Mouse (Mus musculus): ENCODE results near the gene Bdp1. TPM values are rescaled to one million over a fixed set of nuclear protein-coding genes. Genes with fewer than 3 reads are reported as not detected.

The Bdp1 gene
- 32.4 and 36.5 TPM in 2 replicates for polyA plus RNA-seq (2016; fragmentation: Nextera tagmentation; extraction: Ambion mirVana)

DNA sequence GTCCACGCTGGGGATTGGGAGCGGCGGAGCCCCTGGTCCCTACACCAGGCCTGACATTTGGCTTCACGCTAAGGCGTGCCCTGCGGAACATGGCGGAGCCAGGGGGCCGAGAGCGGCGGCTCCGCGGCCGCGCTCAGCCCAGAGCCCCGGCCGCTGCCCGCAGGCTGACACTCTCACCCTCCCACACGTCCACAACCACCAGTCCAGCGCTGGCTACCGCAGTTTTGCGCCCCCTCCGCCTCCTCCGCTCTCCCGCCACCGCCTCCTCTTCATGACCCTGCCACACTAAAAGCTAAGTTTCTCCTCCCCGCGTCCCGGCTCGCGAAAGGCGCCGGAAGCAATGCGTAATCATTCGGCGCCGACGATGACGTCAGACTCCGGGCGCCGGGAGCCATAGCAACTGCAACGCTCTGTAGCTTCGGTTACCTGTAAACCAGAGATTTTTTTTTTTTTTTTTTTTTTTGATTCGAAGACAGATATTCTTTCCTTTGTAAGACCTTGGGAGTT is at the start of gene Bdp1:
TSS of gene Bdp1 (minus strand) at position 323 of the 507 bp plus-strand sequence.
- Histone ChIP-seq H3K9me3 (replicated peaks) (no peaks in the 10 kb centered on the region), H3K36me3 (peaks cover 2% of the 10 kb centered on the region), H3K27ac (peak within 1 kb of the TSS; percentile 82), H3K27me3 (no peaks in the 10 kb centered on the region; the same call in none of the 2 replicates), H3K4me2 (replicated peaks) (peak within 1 kb of the TSS; percentile 62), H3K9ac (peak within 1 kb of the TSS; percentile 91), H3K4me3 (peak within 1 kb of the TSS; percentile 91), H3K4me1 (peaks cover 23% of the 10 kb centered on the region)
- WGBS: under 1% methylated on average over 44 of the region's 44 CpGs
- ATAC-seq (ENCODE audit: low FRiP score): peak; percentile 79

DNA sequence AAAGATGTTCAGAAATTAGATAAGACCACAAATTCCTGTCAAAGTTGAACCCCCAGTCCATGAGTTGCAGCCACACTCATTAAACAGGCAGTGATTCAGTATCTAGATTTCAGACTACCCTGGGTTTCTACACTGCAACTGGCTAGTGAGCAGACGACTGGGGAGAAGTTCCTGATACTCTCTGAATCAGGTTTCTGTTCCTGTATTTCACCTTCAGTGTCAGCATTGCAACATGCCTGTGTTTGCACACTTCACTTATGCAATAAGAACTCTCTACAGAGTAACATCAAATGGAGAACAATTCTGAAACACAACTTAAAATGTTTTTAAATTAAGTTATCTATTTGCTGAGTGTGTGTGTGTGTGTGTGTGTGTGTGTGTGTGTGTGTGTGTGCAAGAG is 48.8 kb upstream of the Bdp1 start:
- no peaks in the 10 kb centered on the region for H3K36me3 ChIP-seq
- H3K4me1 ChIP-seq: no peaks in the 10 kb centered on the region
- H3K9me3 ChIP-seq (replicated peaks): no peaks in the 10 kb centered on the region
- no peak for ATAC-seq (ENCODE audit: low FRiP score)
- WGBS: 69% methylated on average over 1 of the region's 1 CpGs
- no peak overlapping the region for H3K4me3 ChIP-seq
- no peak overlapping the region for H3K4me2 ChIP-seq (replicated peaks)
- H3K9ac ChIP-seq: no peak overlapping the region
- H3K27me3 ChIP-seq: no peaks in the 10 kb centered on the region
- H3K27ac ChIP-seq: no peak overlapping the region

DNA sequence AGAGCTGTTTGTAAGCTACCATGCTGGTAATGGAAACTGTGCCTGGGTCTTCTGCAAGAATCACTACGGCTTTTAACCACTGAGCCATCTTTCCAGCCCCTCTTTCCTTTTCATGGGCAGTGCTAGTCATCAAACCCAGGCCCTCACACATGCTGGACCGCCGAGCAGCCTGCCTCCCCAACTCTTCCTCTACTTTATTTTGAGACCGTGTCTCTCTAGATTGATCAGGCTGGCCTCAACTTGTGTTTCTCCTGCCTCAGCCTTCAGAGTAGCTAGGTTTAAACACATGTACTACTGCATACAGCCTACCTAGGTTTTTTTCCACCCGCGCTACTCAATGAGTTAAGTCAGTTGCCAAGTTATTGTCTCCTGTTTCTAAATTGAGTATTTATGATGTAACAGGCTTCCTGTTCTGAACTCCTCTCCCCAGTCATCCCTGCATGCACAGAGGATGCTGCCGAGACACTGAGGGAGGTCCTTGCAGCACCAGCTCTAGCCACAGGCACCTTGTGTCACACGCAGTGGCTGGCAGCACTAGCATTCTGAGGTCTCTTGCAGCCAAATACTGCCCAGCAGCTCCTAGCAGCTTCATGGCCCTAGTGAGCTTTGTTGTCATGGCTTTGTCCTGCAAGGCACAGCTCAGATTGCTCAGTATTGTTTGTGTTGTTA is 37.9 kb upstream of the Bdp1 start:
- no peaks in the 10 kb centered on the region for H3K9me3 ChIP-seq (replicated peaks)
- no peak overlapping the region for H3K4me3 ChIP-seq
- no peak overlapping the region for H3K9ac ChIP-seq
- H3K36me3 ChIP-seq: peaks cover 22% of the 10 kb centered on the region
- no peaks in the 10 kb centered on the region for H3K27me3 ChIP-seq
- H3K4me2 ChIP-seq (replicated peaks): no peak overlapping the region
- H3K4me1 ChIP-seq: no peaks in the 10 kb centered on the region
- 89% methylated on average over 8 of the region's 8 CpGs for WGBS
- no peak for ATAC-seq (ENCODE audit: low FRiP score)
- no peak overlapping the region for H3K27ac ChIP-seq

DNA sequence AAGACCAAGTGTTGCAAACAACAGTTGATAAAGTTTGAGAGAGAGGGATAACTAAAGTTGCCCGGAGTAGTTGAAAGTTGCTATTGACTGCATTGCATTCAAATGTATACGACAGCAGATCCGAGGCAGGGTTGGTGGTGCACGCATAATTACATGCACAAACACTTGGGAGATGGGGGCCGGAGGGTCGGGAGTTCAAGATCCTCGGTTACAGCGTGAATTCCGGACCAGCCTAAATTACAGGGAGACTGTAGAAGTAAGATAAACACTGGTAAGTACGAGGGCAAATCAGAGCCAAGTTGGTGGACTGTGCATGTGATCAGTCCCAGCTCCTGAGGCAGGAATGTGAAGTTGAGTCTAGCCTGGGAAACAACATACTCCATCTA is 21.4 kb upstream of the Bdp1 start:
- Histone ChIP-seq H3K9me3 (replicated peaks) (no peaks in the 10 kb centered on the region), H3K27me3 (no peaks in the 10 kb centered on the region), H3K9ac (peak overlapping the region; percentile 83), H3K4me3 (peak overlapping the region; percentile 97), H3K4me2 (replicated peaks) (peak overlapping the region; percentile 96), H3K36me3 (peaks cover 31% of the 10 kb centered on the region), H3K27ac (no peak overlapping the region), H3K4me1 (peaks cover 13% of the 10 kb centered on the region)
- ATAC-seq (ENCODE audit: low FRiP score): peak; percentile 47; the same call in 1 of the 2 replicates
- 4% methylated on average over 10 of the region's 10 CpGs for WGBS

DNA sequence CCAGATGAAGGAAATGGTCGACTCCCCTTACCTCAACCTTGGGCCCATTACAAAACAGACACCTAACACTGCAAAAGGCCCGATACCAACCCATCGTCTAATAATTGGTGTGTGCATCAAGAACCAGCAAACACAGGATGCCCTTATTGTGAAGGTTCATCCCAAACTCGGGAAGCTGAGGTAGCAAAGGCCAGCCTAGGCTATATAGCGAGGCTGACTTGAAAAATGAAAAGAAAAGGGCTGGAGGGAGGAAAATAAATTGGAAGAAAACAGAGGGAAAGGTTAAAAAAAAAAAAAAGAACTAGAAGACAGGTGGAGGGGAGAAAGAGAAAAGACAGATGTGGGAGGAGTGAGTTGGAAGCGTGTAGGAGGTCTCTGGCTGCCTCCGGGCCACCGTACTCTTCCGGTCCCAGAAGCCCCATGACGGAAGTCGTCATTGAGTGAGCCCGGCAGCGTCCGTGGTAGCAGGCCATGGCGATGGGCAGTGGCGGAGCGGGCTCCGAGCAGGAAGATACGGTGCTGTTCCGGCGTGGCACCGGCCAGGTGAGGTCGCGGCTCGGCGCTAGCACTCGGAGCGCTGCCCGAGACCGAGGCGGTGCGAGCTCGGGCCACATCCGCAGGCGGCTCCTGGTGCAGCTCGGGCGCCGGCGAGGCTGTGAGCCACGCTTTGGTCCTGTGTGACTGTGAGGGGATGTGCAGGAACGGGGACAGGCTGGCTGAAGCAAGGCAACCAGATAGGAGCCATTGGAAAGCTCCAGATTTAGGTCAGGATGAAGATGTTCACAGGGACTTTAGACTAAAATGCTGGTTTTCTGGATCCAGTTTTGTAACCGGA is 20.8 kb upstream of the Bdp1 start, which contains the start of gene Smn1:
TSS of gene Smn1 (plus strand) at position 430 of the 835 bp plus-strand sequence.
- no peaks in the 10 kb centered on the region for H3K9me3 ChIP-seq (replicated peaks)
- H3K4me1 ChIP-seq: peaks cover 13% of the 10 kb centered on the region
- ATAC-seq (ENCODE audit: low FRiP score): peak; percentile 97
- H3K4me3 ChIP-seq: peak within 1 kb of the TSS; percentile 97
- H3K9ac ChIP-seq: peak within 1 kb of the TSS; percentile 83
- no peaks in the 10 kb centered on the region for H3K27me3 ChIP-seq
- H3K27ac ChIP-seq: 0 out of 2 replicates have a peak within 1 kb of the TSS, but pooled peaks have one; percentile 44
- peak within 1 kb of the TSS; percentile 96 for H3K4me2 ChIP-seq (replicated peaks)
- WGBS: 5% methylated on average over 42 of the region's 42 CpGs
- peaks cover 28% of the 10 kb centered on the region for H3K36me3 ChIP-seq

DNA sequence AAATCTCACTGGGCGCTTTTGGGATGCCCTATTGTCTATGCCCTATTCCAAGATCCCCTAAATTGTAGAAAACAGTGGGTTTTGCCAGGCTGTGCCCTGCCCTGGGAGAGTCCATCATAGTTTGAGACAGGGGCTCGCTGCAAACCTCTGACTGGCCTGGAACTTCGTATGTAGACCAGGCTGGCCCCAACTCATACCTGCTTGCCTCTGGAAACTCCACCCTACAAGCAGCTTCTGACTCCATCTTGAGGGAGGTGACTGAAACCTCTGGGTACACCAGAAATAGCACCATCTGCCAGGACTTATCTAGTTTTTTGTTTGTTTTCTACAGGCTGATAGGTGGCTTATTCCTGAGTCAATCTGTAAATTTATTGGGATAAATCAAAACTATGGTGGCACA is 20.1 kb upstream of the Bdp1 start:
- Histone ChIP-seq H3K9ac (no peak overlapping the region), H3K36me3 (peaks cover 22% of the 10 kb centered on the region), H3K4me1 (peaks cover 13% of the 10 kb centered on the region), H3K27me3 (no peaks in the 10 kb centered on the region), H3K27ac (no peak overlapping the region), H3K4me2 (replicated peaks) (peak overlapping the region; percentile 96), H3K9me3 (replicated peaks) (no peaks in the 10 kb centered on the region), H3K4me3 (peak overlapping the region; percentile 97)
- 83% methylated on average over 3 of the region's 3 CpGs for WGBS
- peak; percentile 36; the same call in 1 of the 2 replicates for ATAC-seq (ENCODE audit: low FRiP score)

DNA sequence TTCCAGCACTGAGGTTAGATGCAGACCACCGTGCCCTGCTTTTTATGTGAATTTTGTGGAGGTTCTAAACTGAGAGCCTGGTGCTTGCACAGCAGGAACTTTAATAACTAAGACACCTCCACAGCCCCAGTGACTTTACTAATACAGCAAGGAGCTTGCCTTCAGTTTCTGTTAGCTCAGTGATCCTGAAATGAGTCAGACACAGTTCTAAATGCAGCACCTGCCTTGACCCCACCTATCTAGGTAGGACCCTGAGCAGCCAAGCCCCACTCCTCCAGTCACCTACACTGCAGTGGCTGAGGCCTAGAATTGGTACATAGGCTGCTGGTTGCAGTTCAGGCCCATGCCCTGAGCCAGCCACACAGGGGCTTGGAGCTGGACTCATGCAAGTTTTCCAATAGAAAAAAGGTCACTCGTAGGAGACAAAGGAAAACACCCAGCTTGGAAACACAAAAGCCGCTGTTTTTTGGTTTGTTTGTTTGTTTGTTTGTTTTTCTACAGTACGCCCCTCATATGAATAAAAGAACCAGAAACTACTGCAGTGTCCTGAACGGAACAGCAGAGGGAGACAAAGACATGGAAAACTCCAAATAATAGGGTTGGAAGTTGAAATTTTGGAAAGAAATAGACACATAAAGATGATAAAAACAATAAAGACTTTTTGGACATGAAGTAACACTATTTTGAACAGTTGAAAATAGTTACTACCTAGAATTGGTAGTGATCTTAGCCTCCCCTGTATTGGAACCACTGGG is 8.5 kb upstream of the Bdp1 start:
- WGBS: 45% methylated on average over 5 of the region's 5 CpGs
- Histone ChIP-seq H3K9me3 (replicated peaks) (no peaks in the 10 kb centered on the region), H3K27me3 (no peaks in the 10 kb centered on the region), H3K36me3 (peaks cover 34% of the 10 kb centered on the region), H3K27ac (no peak overlapping the region), H3K4me1 (peaks cover 14% of the 10 kb centered on the region), H3K4me2 (replicated peaks) (no peak overlapping the region), H3K4me3 (no peak overlapping the region), H3K9ac (no peak overlapping the region)
- ATAC-seq (ENCODE audit: low FRiP score): no peak

DNA sequence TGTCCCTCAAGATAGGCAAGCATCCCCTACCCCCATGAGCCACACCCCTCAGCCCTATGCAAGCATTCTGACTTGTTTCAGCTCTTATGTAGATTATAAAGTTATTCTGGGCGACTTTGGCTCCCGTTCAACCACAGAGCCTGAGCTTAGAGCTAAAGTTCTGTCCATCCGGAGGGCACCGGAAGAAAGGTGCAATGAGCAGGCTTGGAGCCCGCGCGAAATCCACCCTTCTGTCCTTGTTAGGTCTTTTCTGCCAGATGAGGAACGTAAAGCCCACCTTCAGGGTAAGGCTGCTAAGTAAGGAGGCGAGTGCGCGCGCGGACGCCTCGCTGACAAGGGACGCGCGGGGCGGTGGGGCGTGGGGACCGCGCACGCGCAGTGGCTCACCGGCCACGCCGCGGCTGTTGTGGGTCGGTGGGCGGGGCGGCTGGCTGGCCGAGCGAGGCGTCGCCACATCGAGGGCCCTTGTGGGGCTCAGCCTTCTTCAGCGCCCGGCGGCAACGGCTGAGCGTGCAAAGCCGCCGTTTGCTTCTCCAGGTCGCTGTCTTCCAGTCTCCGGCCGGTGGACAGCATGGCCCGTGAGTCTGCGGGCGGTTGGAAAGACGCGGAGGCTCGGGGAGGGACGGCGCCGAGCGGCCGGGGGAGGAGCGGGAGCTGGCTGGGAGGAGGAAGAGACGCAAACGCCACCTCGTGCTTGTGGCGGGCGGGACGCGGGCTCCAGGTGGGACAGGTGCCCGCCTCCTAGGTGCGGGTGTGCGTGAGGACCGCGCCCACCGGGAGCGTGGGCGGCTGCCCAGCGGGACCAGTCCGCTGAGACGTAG is 4.0 kb upstream of the Bdp1 start, which contains the start of gene Serf1:
TSS of gene Serf1 (plus strand) at position 361 of the 821 bp plus-strand sequence.
- Histone ChIP-seq H3K9ac (peak within 1 kb of the TSS; percentile 83), H3K36me3 (peaks cover 10% of the 10 kb centered on the region; the same call in 1 of the 2 replicates), H3K27ac (peak within 1 kb of the TSS; percentile 83), H3K9me3 (replicated peaks) (no peaks in the 10 kb centered on the region), H3K4me1 (peaks cover 21% of the 10 kb centered on the region), H3K4me3 (peak within 1 kb of the TSS; percentile 78), H3K4me2 (replicated peaks) (peak within 1 kb of the TSS; percentile 80), H3K27me3 (no peaks in the 10 kb centered on the region; the same call in none of the 2 replicates)
- WGBS: 1% methylated on average over 75 of the region's 76 CpGs
- ATAC-seq (ENCODE audit: low FRiP score): peak; percentile 82

DNA sequence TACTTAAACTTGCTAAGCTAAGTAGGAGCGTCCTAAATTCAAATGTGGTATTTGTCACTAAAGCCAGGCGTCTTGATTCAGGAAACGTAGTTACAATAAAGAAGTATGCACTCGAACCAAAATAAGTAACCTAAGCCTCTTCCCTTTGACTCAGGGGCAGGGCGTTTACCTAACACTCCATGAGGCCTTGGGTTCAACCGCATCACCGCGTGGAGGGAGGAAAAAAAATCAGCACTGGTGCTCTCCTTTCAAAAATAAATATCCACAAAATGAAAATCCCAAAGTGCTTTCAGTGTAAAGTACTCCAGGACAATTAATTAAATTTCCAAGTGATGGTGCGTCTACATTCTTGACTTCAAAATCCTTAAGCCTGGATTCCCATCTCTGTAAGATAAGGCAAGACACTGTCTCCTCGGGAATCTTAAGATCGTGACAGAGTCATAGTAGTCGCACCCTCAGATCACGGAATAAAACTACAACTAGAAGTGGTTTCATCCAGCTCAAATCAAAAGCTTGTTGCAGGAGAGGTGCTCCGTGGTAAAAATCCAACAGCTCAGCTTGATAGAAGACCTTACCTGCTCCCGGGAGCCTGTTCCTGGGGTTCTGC is 715 bp downstream of the Bdp1 start:
- peak overlapping the region; percentile 91 for H3K4me3 ChIP-seq
- peaks cover 6% of the 10 kb centered on the region for H3K36me3 ChIP-seq
- H3K27ac ChIP-seq: peak overlapping the region; percentile 82
- H3K27me3 ChIP-seq: no peaks in the 10 kb centered on the region; the same call in none of the 2 replicates
- no peaks in the 10 kb centered on the region for H3K9me3 ChIP-seq (replicated peaks)
- 8% methylated on average over 15 of the region's 15 CpGs for WGBS
- no peak for ATAC-seq (ENCODE audit: low FRiP score)
- peak overlapping the region; percentile 91 for H3K9ac ChIP-seq
- H3K4me1 ChIP-seq: peaks cover 19% of the 10 kb centered on the region
- peak overlapping the region; percentile 62 for H3K4me2 ChIP-seq (replicated peaks)

DNA sequence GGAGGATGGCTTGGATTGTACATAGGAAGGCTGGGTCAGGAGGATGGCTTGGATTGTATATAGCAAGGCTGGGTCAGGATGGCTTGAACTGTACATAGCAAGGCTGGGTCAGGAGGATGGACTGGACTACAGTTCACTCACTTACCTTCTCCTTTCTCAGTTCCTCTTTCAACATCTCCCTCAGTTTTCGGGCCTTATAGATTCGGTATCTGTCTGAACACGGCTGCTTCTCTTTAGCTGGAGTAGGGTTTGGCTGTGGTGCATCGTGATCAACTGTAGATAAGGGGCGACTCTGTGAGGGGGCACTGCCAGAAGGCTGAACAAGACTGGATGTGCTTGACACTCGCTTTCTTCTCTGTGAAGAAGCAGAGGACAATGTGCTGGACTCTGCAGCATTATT is 5.1 kb downstream of the Bdp1 start:
- H3K27me3 ChIP-seq: no peaks in the 10 kb centered on the region
- peaks cover 38% of the 10 kb centered on the region for H3K36me3 ChIP-seq
- no peak overlapping the region for H3K4me3 ChIP-seq
- H3K4me2 ChIP-seq (replicated peaks): no peak overlapping the region
- H3K4me1 ChIP-seq: peaks cover 13% of the 10 kb centered on the region
- no peaks in the 10 kb centered on the region for H3K9me3 ChIP-seq (replicated peaks)
- no peak for ATAC-seq (ENCODE audit: low FRiP score)
- H3K27ac ChIP-seq: no peak overlapping the region
- H3K9ac ChIP-seq: no peak overlapping the region
- WGBS: 96% methylated on average over 6 of the region's 6 CpGs

DNA sequence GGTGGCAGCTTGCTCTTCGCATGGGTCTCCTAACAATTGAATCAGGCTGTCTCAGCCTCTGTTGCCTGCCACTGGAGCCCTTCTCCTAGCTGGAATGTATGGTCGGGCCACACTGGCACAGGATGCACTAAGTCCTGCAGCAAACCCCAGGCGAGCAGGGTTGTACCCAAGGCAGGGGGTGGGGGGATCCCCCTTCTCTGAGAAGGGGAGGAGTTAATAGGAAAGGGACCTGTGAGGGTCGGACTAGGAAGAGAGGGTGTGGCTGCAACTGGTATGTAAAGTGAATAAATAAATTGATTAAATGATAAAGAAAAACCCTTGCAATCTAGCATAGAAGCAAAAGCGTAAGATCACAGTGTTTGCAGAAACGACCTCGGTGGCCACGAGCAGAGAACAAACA is 32.4 kb downstream of the Bdp1 start:
- Histone ChIP-seq H3K27me3 (no peaks in the 10 kb centered on the region), H3K9ac (no peak overlapping the region), H3K36me3 (peaks cover 70% of the 10 kb centered on the region), H3K4me1 (no peaks in the 10 kb centered on the region), H3K4me3 (no peak overlapping the region), H3K27ac (no peak overlapping the region), H3K9me3 (replicated peaks) (no peaks in the 10 kb centered on the region), H3K4me2 (replicated peaks) (no peak overlapping the region)
- ATAC-seq (ENCODE audit: low FRiP score): no peak
- 90% methylated on average over 8 of the region's 8 CpGs for WGBS

All from hindbrain, embryonic 12.5 days (tissue).